Mouse (Mus musculus): ENCODE data around the gene Six2. TPM values are rescaled to one million over a fixed set of nuclear protein-coding genes. Genes with fewer than 3 reads are reported as not detected.

Six2 gene
- 0.27 TPM in 1 of 2 replicates, not detected in the other for total RNA-seq (2014; fragmentation: Nextera tagmentation)
- not detected in 2 replicates for total RNA-seq (2017)

DNA sequence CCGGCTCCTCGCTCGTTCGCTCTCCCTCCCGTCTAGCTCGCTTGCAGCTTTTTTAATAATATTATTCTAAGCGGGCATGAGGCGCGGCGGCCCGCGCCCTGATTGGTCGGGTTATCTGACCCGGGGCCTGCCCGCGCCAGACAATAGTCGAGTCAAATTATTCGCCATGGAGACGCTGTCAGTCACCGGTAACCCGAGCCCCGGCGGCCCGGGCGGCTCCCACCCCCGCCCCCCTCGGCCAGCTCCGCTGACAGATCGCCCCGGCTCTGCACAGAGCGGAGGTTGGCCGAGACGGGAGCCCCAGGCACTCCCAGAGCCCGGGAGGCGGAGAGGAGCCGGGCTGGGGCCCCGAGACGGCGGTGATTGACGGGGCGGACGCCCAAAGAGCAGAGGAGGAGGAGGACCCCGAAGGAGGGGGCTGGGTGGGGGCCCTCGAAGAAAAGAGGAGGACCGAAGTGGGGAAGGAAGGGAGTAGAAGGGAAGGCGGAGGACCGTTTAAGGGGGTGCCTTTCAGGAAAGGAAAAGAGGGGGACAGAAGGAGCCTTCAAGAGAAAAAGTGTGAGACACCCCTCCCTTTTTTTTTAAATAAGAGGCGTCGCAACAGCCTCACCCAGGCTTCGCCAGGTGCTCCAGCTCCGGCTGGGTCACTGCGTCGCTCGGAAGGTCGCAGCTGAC is at the start of gene Six2:
TSS of gene Six2 (minus strand) at position 39 of the 675 bp plus-strand sequence.
- ATAC-seq (replicated peaks; ENCODE audit: low FRiP score, low TSS enrichment, poor library complexity, severe bottlenecking) = peak; percentile 20; the same call in 1 of the 2 replicates

- no peak for ATAC-seq (replicated peaks; ENCODE audit: low FRiP score, low TSS enrichment, poor library complexity, severe bottlenecking)
These were observed 49.2 kb upstream of the Six2 start for GRCm38 (mm10) chr17:85737090-85737780.

DNA sequence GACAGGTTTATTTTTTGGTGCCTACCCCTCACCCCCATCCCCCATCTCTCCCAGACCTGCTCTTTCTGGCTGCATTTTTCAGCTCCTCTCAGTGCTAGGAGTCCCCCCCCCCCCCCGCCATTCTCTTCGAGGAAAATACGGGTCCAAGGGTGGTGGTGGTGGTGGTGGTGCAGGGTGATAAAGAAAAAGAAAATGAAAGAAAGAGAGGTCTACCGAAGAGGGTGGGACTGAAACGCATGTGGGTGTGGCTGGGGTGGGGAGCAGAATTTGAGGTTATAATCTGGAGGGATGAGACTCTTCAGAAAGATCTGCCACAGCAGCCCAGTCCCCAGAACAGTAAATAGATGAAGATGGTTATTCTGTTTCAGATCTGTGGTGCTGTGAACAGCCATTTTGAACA is 43.3 kb upstream of the Six2 start:
- ATAC-seq (replicated peaks; ENCODE audit: low FRiP score, low TSS enrichment, poor library complexity, severe bottlenecking) = peak; percentile 79

- no peak for ATAC-seq (replicated peaks; ENCODE audit: low FRiP score, low TSS enrichment, poor library complexity, severe bottlenecking)
These were observed 42.3 kb upstream of the Six2 start for GRCm38 (mm10) chr17:85730231-85731015.

DNA sequence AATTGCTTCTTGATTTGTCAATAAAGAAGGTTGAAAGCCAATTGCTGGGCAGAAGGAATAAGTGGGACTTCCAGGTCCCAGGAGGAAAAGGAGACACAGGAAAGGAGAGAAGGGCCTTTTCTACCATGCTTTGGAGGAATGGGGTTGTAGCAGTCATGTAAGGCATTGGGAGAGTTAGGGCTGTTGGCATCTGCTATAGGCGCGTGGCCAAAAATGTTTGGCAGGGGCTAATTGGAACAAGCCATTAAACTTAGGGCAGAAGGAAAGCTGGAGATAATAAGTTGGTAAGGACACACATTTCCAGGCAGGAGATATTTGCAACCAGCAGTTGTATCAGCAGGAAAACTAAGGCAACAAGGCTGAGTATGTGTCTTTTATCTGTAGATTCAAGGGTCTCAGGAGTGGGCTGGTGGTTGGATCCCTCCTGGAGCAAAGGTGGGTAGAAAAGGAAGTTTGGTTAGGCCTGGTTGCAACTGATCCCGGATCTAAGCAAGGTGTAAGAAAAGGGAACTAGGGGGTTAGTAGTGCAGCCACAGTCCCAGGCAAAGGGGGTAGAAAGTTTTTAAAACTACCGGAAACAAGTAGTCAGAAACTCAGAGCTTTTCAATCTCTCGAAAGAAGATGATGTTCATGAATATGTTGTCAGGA is 40.1 kb upstream of the Six2 start:
- ATAC-seq (replicated peaks; ENCODE audit: low FRiP score, low TSS enrichment, poor library complexity, severe bottlenecking) = 0 out of 2 replicates have a peak, but pooled peaks have one; percentile 8

- peak; percentile 96 for ATAC-seq (replicated peaks; ENCODE audit: low FRiP score, low TSS enrichment, poor library complexity, severe bottlenecking)
These were observed 37.9 kb upstream of the Six2 start for GRCm38 (mm10) chr17:85725988-85726387.

GRCm38 (mm10) chr17:85723166-85723565 is 35.1 kb upstream of the Six2 start:
- no peak for ATAC-seq (replicated peaks; ENCODE audit: low FRiP score, low TSS enrichment, poor library complexity, severe bottlenecking)

DNA sequence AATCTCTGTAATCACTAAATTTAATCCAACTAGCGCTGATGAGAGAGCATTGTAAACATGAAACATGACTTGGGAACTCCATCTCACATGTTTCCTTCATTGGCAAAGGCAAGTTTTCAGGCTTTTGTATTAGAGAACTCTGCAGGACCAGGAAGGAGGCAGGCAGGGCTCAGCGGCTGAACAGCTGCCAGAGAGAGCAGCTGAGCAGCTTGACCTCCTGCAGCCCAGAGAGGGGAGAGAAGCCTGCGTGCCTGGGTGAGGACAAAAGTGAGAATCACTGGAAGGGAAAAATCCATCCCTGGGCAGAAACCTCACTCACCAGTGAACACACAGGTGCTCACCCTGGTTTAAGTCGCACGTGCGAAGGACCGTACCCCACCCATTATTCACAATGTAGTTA is 29.2 kb upstream of the Six2 start:
- ATAC-seq (replicated peaks; ENCODE audit: low FRiP score, low TSS enrichment, poor library complexity, severe bottlenecking) = no peak

GRCm38 (mm10) chr17:85715784-85716183 is 27.7 kb upstream of the Six2 start:
- ATAC-seq (replicated peaks; ENCODE audit: low FRiP score, low TSS enrichment, poor library complexity, severe bottlenecking) = no peak

DNA sequence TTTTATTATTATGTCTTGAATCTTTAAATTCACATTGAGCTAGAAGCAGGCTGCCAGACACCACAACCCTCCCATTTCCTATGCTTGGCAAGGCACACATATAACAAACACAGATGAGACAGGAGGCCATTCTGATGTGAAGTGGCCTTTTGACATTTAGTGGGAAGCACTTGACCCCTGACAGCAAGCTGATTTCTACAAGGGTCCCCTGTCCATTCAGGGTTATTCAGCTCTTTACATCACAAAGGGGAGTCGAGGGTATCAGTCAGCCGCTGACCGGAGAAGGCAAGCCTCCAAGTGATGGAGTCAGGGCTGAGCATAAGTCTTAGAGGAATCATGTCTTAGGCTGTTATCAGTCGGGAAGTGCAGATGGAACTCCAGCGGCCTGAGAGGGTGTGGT is 26.3 kb upstream of the Six2 start:
- no peak for ATAC-seq (replicated peaks; ENCODE audit: low FRiP score, low TSS enrichment, poor library complexity, severe bottlenecking)

DNA sequence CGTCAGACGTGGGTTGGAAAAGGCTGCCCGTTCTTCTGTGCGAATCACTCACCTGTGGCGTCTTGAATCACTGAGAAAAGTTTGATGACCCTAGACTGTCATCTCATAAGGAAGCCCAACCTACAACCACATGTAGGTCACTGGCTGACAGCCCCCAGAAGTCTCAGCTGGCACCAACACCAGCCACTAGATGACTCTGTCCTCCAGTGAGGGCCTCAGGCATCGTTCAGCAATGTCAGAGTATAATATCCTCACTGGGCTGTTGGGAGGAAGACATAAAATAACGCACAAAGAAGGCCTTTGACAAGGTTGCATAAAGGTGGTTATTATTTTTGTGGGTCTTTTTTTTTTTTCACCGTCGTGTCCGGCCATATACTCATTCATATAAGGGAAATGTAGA is 24.8 kb upstream of the Six2 start:
- no peak for ATAC-seq (replicated peaks; ENCODE audit: low FRiP score, low TSS enrichment, poor library complexity, severe bottlenecking)

- no peak for ATAC-seq (replicated peaks; ENCODE audit: low FRiP score, low TSS enrichment, poor library complexity, severe bottlenecking)
These were observed 16.5 kb upstream of the Six2 start for GRCm38 (mm10) chr17:85704369-85705260.

DNA sequence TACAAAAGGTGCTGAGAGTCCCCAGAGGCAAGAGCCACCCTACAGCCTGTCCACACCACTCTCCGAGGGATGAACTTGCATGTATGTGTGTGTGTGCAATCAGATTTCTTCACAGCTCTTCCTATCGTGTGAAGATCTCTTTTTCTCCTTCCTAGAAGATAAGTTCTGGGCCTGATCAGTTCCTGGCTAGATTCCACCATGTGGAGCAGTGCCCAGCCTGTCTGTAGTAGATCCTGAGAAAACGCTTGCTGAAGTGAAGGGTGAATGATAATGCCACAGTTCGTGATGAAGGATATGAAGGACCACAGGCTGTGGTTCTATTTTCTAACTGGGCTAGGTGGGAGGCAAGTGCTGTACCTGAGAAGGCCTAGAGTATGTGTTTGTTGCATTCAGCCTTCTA is 12.0 kb upstream of the Six2 start:
- no peak for ATAC-seq (replicated peaks; ENCODE audit: low FRiP score, low TSS enrichment, poor library complexity, severe bottlenecking)

GRCm38 (mm10) chr17:85698643-85699042 is 10.6 kb upstream of the Six2 start:
- ATAC-seq (replicated peaks; ENCODE audit: low FRiP score, low TSS enrichment, poor library complexity, severe bottlenecking) = no peak

DNA sequence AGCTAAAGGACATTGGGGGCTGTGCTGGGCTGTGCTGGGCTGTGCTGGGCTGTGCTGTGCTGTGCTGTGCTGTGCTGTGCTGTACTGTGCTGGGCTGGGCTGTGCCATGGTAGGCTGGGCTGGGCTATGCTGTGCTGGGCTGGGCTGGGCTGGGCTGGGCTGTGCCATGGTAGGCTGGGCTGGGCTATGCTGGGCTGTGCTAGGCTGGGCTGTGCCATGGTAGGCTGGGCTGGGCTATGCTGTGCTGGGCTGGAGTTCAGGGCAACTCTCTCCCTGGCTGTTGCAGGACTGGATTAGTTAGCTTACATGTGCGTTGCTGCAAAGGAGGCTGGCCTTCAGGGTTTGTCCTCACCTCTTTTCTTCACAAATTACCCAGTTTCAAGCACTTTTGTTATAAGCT is 9.9 kb upstream of the Six2 start:
- ATAC-seq (replicated peaks; ENCODE audit: low FRiP score, low TSS enrichment, poor library complexity, severe bottlenecking) = peak; percentile 83

DNA sequence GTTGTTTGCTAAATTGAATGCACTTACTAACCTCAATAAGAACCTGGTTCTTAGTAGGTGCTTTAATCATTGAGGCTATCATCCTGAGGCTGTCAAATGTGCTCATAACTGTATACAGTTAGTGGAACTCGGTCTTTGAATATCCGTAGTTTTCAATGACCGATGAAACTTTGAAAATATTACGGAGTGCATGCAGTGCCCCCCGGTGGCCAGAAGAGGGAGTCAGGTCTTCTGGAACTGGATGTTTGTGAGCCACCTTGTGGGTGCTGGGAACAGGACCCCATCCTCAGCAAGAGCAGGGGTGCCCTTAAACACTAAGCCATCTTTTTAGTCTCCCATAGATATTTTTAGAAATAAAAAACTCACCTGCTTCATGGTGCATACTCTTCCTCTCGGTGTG is 6.4 kb upstream of the Six2 start:
- ATAC-seq (replicated peaks; ENCODE audit: low FRiP score, low TSS enrichment, poor library complexity, severe bottlenecking) = no peak

DNA sequence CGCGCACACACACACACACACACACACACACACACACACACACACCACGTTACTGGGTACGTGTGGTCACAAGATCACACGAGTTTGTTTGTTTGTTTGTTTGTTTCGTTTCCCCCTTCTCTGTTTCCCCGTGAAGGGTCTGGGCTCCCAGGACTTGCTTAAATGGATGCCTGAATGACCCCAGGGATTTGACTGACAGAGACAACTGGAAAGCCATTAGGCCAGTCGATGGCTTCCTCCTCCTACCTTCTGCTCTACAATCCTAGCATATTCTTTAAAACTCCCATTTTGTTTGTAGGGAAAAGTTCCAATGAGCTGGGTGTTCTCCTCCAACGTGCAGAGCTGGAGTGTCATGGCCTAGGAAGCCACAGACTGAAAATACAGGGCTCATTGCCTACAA is 5.0 kb upstream of the Six2 start:
- no peak for ATAC-seq (replicated peaks; ENCODE audit: low FRiP score, low TSS enrichment, poor library complexity, severe bottlenecking)

DNA sequence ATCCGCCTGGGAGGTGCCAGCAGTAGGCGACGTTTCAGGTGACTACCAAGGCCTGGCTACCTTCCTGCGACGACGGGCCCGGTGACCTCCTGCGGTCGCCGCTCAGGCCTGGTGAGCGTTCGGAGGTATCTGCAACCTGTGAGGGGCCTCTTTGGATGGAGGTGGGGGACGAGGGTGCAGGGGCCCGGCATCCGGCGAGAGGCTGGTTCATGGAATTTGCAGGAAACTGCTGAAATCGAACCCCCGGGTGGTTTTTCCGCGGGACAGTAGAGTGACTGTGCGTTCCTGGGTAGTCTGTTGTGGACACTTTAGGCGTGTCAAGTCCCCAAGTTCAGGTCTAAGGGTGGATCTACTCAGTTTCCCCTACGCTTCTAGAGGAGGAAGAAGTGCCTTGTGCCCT is 4.5 kb upstream of the Six2 start:
- no peak for ATAC-seq (replicated peaks; ENCODE audit: low FRiP score, low TSS enrichment, poor library complexity, severe bottlenecking)
